Comparison of ENCODE assay signal across 9 mouse cellular contexts in the genomic region with DNA sequence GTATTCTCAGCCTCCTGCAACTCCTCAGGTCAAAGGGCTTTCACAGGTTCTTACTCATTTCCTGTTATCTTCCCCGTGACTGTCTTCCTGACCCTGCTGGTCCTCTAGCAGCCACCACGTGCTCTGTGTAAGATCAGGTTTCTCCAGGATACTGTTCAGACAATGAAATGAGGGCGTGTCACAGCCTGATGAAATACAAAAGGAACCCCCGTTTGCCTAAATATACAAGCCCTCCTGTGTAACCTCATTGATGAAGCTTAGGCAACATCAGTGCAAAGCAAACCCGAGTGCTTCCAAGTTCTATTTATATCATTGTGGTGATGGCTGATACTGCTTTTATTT. TPM values are rescaled to one million over a fixed set of nuclear protein-coding genes. Genes with fewer than 3 reads are reported as not detected.
DNase-seq lines count a peak whose midpoint lies in the region; ATAC-seq lines count a peak whose summit lies in the region.
"Had no signal": no experiment of that assay in that cellular context is flagged by ENCODE, and none has a peak within 500 bp of the region (broad histone marks: within the 10 kb centered on the region; RNA-seq: fewer than 3 reads in every experiment).

No protein-coding gene starts in this region.

- no peaks in the 10 kb centered on the region for H3K27me3 ChIP-seq in heart, embryonic 13.5 days (replicated peaks)
- no peaks in the 10 kb centered on the region for H3K27me3 ChIP-seq in midbrain, embryonic 13.5 days
- H3K27me3 ChIP-seq in midbrain, embryonic 16.5 days (ENCODE audit: control insufficient read depth, insufficient read depth, low read depth, low read length), result no peaks in the 10 kb centered on the region
- no peaks in the 10 kb centered on the region for H3K27me3 ChIP-seq in forebrain, embryonic 12.5 days
- H3K27me3 ChIP-seq: liver, embryonic 13.5 days had no signal

- no peaks in the 10 kb centered on the region for H3K9me3 ChIP-seq in heart, embryonic 13.5 days
- H3K9me3 ChIP-seq in midbrain, embryonic 13.5 days, result no peaks in the 10 kb centered on the region
- H3K9me3 ChIP-seq in midbrain, embryonic 16.5 days (replicated peaks; ENCODE audit: control insufficient read depth, low read length, poor library complexity, severe bottlenecking), result no peaks in the 10 kb centered on the region
- no peaks in the 10 kb centered on the region for H3K9me3 ChIP-seq in forebrain, embryonic 12.5 days
- H3K9me3 ChIP-seq: liver, embryonic 13.5 days had no signal

- H3K9ac ChIP-seq in heart, embryonic 13.5 days, result no peak overlapping the region
- no peak overlapping the region for H3K9ac ChIP-seq in midbrain, embryonic 13.5 days (replicated peaks)
- no peak overlapping the region for H3K9ac ChIP-seq in midbrain, embryonic 16.5 days (ENCODE audit: low read depth, low read length)
- no peak overlapping the region for H3K9ac ChIP-seq in forebrain, embryonic 12.5 days
- H3K9ac ChIP-seq: liver, embryonic 13.5 days had no signal

- peaks cover 18% of the 10 kb centered on the region for H3K4me1 ChIP-seq in heart, embryonic 13.5 days
- H3K4me1 ChIP-seq in midbrain, embryonic 13.5 days (replicated peaks), result peaks cover 11% of the 10 kb centered on the region
- H3K4me1 ChIP-seq in midbrain, embryonic 16.5 days (ENCODE audit: control insufficient read depth, insufficient read depth, low read length), result no peaks in the 10 kb centered on the region
- H3K4me1 ChIP-seq in forebrain, embryonic 12.5 days, result peaks cover 11% of the 10 kb centered on the region
- H3K4me1 ChIP-seq: liver, embryonic 13.5 days had no signal

- 9% methylated on average over 5 of the region's 5 CpGs for WGBS in heart, embryonic 13.5 days
- 21% methylated on average over 5 of the region's 5 CpGs for whole genome bisulfite sequencing in midbrain, embryonic 13.5 days
- WGBS in midbrain, embryonic 16.5 days, result 22% methylated on average over 5 of the region's 5 CpGs
- WGBS in forebrain, embryonic 12.5 days, result 19% methylated on average over 5 of the region's 5 CpGs

- no peak for DNase-seq in heart, adult 18-20 months
- DNase-seq in left cerebral cortex, adult 9 months (ENCODE audit: low spot score in 2 of 2), result no peak
- no peak for DNase-seq in frontal cortex, postnatal 14 days (ENCODE audit: low spot score in 2 of 2)
- DNase-seq: liver, embryonic 13.5 days had no signal

- H3K27ac ChIP-seq in heart, embryonic 13.5 days (replicated peaks), result peak overlapping the region; percentile 71
- 0 out of 2 replicates have a peak overlapping the region, but pooled peaks have one; percentile 35 for H3K27ac ChIP-seq in midbrain, embryonic 13.5 days
- H3K27ac ChIP-seq in midbrain, embryonic 16.5 days (ENCODE audit: low read length), result no peak overlapping the region
- H3K27ac ChIP-seq in forebrain, embryonic 12.5 days, result peak overlapping the region; percentile 71
- H3K27ac ChIP-seq: liver, embryonic 13.5 days had no signal

- ATAC-seq in heart, embryonic 13.5 days (ENCODE audit: extremely low read depth, insufficient number of reproducible peaks, low FRiP score, low TSS enrichment), result no peak
- peak; percentile 11; the same call in 1 of the 2 replicates for ATAC-seq in midbrain, embryonic 13.5 days
- ATAC-seq in midbrain, embryonic 16.5 days, result no peak
- peak; percentile 56; the same call in 1 of the 2 replicates for ATAC-seq in forebrain, embryonic 12.5 days (ENCODE audit: low FRiP score)
- ATAC-seq in frontal cortex, adult (ENCODE audit: low TSS enrichment), result no peak

- no peak overlapping the region for H3K4me2 ChIP-seq in heart, embryonic 13.5 days
- H3K4me2 ChIP-seq in midbrain, embryonic 13.5 days (replicated peaks), result no peak overlapping the region
- no peak overlapping the region for H3K4me2 ChIP-seq in midbrain, embryonic 16.5 days (ENCODE audit: low read length)
- H3K4me2 ChIP-seq in forebrain, embryonic 12.5 days, result no peak overlapping the region
- H3K4me2 ChIP-seq: liver, embryonic 13.5 days had no signal

- H3K36me3 ChIP-seq in heart, embryonic 13.5 days, result no peaks in the 10 kb centered on the region
- no peaks in the 10 kb centered on the region for H3K36me3 ChIP-seq in midbrain, embryonic 13.5 days
- no peaks in the 10 kb centered on the region for H3K36me3 ChIP-seq in midbrain, embryonic 16.5 days (ENCODE audit: control insufficient read depth, insufficient read depth, low read length)
- no peaks in the 10 kb centered on the region for H3K36me3 ChIP-seq in forebrain, embryonic 12.5 days (replicated peaks)
- H3K36me3 ChIP-seq: liver, embryonic 13.5 days had no signal

- no peak overlapping the region; the same call in 1 of the 2 replicates for H3K4me3 ChIP-seq in heart, embryonic 13.5 days
- H3K4me3 ChIP-seq in midbrain, embryonic 13.5 days (replicated peaks), result no peak overlapping the region
- no peak overlapping the region for H3K4me3 ChIP-seq in midbrain, embryonic 16.5 days (ENCODE audit: low read depth, low read length)
- H3K4me3 ChIP-seq in forebrain, embryonic 12.5 days (replicated peaks), result no peak overlapping the region
- H3K4me3 ChIP-seq: liver, embryonic 13.5 days had no signal

RNA-seq across cellular contexts. Expression of gene Usp27x, which starts 53.9 kb away (rescaled TPM):
- 0.44 and 0.56 TPM in 2 replicates for polyA plus RNA-seq in heart, embryonic 13.5 days (2015; fragmentation: Nextera tagmentation; extraction: Ambion mirVana)
- total RNA-seq in heart, adult 18-20 months (2021), result under 1 TPM; 0.23 to 0.57 TPM
- polyA plus RNA-seq in midbrain, embryonic 13.5 days (2015; fragmentation: Nextera tagmentation; extraction: Ambion mirVana), result 1.6 and 1.9 TPM in 2 replicates
- polyA plus RNA-seq in midbrain, embryonic 16.5 days (2015; fragmentation: Nextera tagmentation; extraction: Ambion mirVana), result 2.3 and 2.5 TPM in 2 replicates
- polyA plus RNA-seq in forebrain, embryonic 12.5 days (2016; fragmentation: Nextera tagmentation; extraction: Ambion mirVana), result 1.3 and 1.4 TPM in 2 replicates

Comparison
In these comparisons a context has a peak if more than half of its experiments do, and no peak if none do; other contexts are left out.
1. ATAC-seq: peak in midbrain, embryonic 13.5 days (single experiment) and forebrain, embryonic 12.5 days (single experiment); none in heart, embryonic 13.5 days (single experiment), midbrain, embryonic 16.5 days (single experiment) and frontal cortex, adult (single experiment).